Mouse (Mus musculus): ENCODE results near the gene Mtfr2.
A peak's percentile ranks its signal among the peaks of the same experiment; 100 is the strongest.

Mtfr2 gene

DNA sequence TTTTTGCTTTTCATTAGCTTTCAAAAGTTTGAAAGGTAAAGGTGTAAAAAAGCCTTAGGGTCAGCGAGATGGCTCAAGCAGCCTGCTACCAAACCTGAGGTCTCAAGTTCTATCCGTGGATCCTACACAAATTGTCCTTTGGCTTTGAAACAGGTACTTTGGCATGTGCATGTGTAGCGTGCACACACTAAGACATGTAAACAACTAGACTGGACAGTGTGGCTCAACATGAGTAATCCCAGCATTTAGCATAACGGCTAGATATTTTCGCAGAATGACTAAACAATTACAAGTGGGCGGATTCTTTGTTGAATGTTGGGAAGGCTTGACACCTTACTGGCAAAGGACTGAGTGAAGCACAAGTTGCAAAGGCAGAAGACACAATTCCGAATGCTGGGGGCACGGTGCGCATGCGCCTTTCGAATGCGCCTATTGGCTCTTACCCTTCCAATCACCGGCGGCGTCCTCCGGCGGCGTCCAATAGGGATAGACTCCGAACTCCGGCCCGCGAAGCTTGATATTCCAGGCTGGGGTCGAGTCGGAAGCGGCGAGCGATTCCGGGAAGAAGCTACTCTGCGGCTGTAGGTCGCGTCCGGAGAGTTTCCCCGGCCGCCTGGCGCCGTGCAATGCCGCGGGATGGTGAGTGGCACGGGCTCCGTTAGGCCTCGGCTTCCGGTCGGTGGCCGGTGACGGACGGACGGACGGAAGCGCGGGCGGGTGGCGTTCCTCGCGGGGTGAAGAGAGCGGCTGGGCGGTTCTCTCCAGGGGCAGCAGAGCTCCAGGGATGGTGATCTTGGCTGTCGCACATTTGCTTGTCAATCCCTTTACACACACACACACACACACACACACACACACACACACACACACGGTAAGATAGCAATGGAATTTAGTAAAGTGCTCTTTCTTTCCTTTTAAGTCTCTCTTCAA lies at the start of gene Mtfr2:
Mtfr2 (plus strand) TSS at position 486 of the 930 bp plus-strand sequence.
- peak; percentile 88 to 93 for DNase-seq (ENCODE audit: low spot score in 2 of 2)

DNA sequence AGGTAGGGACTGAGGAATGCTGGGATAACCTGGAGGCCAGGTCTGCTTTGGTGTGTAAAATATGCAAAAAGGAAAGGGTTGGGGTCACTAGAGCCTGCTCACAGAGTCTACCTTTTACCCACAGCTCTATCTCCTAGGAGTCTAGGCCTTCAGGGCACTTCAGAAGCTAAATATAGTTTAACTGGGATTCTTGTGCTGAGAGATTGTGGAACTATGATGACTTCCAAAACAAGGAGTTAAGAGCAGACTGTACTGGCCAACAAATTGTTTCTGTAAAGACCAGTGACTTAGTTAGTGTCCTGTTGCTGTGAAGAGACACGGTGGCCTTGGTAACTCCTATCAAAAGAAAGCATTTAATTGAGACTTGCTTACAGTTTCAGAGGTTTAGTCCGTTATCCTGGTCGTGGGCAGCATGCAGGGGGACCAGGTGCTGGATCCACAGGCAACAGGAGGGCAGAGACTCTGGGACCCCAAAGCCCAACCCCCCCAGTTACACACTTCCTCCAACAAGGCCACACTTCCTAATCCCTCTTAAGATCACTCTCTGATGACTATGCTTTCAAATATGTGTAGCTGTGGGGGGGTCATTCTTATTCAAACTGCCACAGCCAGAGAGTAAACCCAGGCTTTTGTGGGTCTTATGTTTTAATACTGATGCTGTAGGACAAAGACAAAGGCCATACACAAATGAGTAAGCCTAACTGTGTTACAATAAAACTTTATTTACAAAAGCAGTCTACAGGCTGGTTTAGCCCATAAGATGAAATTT lies 49.2 kb upstream of the Mtfr2 start:
- no peak for DNase-seq (ENCODE audit: low spot score in 2 of 2)

DNA sequence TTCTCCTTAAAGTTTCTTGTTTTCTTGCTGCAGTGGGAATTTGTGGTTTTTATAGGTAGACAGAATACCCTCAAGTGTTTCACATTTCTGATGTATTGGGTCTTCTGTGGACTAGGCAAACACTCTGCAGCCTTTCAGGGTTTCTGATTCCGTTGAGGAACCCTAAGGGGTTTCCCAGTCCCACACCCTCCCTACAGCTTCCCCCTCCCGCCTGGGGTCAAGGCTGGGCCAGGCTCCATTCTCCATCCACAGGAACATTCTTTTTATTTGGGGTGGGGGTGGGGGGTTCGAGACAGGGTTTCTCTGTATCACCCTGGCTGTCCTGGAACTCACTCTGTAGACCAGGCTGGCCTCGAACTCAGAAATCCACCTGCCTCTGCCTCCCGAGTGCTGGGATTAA lies 48.5 kb upstream of the Mtfr2 start:
- DNase-seq (ENCODE audit: low spot score in 2 of 2): no peak

DNA sequence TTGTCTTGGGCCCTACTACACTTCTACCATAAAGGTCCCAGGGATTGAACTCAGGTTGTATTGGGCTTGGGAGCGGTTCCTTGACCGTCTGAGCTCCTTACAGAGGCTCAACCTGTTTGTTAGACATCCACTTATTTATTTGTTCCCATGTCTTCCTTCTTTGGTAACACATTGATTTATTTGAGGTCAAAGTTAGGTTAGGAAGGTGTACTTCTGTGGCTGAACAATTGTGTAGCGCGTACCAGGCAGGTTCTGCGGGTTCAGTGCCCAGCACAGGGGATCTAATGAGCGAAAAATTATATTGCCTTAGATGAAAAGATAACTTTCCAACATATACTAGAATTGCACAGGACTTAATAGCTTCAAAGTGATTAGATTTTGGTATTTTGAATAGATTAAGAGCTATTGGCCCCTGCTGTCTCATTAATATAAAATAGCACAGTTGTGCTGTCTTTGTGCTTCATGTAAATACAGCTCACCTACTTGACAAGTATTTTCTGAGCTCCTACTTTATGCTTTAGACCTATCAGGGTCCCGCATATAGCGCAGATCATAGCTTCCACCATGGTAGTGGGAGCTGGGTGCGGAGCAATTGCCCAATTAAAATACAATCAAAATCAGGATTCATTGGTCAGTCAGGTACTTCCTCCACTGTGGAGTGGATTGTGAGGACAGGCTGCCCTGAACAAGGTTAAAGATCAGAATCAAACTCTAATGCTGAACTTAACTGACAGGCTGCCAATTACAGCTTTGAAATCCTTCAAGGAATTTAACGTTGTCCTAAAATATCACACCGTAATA lies 36.4 kb upstream of the Mtfr2 start:
- no peak for DNase-seq (ENCODE audit: low spot score in 2 of 2)

DNA sequence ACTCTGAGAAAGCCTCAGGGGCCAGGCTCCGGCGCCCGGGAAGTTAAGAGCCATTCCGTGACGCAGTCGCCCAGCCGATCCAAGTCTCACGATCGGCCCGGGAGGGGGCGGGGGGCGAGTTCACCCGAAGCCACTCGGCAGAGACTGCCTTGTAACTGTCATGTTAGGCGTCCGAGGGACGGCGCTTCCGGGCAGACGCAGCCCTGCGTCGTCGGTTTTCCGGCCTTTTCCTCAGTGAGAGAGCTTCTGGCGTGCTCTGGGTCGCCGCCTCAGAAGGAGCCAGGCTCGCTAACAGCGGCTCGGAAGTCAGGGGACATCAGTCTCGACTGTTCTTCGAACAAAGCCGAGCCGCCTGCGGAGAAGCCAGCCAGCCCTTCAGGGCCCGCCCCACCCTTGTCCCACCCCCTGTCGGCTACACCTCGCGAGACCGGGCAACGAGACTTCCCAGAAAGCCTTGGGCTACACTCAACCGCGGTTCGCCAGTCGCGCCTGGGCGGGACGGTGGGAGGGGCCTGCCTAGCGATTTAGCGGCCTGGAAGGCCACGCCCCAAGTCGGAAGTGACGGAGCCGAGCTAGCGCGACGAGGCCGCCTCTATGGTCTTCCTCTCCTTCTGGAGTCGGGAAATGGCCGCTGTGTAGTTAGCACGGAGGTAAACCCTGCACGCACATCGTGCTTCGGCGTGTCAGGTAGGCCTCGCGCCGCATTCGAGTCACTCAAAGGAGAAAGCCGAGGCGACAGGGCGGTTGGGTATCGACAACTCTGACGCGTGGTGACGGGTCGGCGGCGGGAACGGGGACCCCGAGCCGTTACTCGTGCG lies 35.4 kb upstream of the Mtfr2 start, which contains the start of gene Bclaf1:
Bclaf1 (plus strand) TSS at position 552 of the 818 bp plus-strand sequence.
- DNase-seq (ENCODE audit: low spot score in 2 of 2): peak; percentile 99

DNA sequence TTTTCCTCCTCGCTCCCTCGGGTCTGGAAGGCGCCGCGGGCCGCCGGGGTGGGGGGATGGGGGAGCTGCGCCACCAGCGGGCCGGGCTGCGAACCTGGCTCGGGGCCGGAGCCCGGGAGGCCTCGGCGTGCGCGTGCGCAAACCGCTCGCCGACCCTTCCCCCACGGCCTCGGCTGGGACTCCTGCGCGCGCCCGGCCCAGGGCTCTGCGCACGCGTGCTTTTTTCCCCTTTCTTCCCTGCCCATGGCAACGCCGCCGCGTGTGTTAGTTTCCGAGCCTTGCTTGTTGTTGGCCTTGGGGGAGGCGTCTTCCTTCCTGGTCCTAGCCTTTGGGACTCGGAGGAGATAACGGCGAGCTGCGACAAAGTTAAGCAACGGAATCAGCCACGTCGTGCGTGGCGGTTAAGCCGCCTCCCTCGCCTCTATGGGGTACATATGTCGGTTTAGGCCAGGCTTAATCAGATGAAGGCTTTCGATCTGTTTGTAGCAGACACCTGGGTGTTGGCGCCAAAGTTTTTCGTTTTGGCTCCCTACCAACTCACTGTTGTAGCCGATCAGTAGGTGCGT lies 34.8 kb upstream of the Mtfr2 start:
- DNase-seq (ENCODE audit: low spot score in 2 of 2): peak; percentile 81 to 91

DNA sequence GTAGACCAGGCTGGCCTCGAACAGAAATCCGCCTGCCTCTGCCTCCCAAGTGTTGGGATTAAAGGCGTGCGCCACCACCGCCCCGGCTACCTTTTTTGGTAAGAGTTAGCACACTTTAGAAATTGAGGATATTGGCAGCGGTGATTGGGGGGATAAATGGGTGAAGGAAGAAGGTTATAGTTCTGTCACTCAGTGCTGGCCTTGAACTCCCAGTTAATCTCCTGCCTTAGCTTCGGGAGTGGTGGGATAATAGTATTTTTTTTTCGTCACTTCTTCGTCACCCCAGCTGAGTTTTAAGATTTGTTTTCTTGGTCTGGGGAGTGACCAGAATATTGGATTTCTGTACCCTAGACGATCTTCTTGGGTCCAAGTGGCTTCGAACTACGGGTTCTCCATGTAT lies 34.1 kb upstream of the Mtfr2 start:
- no peak for DNase-seq (ENCODE audit: low spot score in 2 of 2)

DNA sequence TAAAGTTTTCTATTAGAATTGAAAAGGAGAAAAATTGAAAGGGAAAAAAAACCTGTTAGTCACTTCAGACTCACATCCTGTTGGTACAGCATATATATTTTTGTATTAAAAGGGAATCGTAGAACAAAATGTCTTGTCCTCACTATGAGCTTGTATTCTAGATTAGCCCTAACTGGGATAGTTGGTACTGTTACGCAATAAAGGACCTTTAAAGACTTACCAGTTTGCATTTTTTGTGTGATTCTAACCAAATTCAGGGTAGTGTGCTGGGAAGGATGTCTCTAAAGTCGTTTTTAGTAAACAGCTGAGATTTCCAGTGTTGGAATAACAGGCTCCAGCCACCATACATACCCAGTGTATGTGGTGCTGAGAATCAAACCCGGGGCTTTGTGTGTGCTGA lies 33.6 kb upstream of the Mtfr2 start:
- DNase-seq (ENCODE audit: low spot score in 2 of 2): no peak

DNA sequence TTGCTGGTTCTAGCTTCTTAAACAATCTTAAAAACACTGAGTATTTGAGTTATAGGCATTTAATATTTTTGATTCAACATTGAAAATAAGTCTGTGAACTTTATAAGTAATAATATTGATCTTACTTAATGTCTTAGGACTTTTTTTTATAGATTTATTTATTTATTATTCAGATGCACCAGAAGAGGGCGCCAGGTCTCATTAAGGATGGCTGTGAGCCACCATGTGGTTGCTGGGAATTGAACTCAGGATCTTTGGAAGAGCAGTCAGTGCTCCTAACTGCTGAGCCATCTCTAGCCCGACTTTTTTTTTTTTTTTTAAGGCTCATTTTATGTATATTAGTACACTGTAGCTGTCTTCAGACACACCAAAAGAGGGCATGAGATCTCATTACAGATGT lies 32.8 kb upstream of the Mtfr2 start:
- DNase-seq (ENCODE audit: low spot score in 2 of 2): no peak

DNA sequence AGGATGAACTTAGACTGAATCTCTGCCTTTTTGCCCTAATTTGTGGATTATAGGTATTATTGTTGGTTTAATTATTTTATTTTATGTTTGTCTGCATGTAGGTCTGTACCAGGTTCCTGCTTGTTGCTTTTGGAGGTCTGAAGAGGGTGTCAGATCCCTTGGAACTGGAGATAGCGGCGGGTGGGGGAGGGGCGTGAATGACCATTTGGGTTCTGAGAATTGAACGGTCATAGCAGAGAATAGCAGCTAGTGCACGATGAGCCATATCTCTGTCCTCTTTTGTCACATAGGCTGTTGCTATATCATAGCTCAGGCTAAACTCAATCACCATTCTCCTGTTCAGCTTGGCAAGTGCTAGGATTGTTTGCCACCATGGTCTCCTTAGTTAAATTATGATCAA lies 30.1 kb upstream of the Mtfr2 start:
- DNase-seq (ENCODE audit: low spot score in 2 of 2): no peak

DNA sequence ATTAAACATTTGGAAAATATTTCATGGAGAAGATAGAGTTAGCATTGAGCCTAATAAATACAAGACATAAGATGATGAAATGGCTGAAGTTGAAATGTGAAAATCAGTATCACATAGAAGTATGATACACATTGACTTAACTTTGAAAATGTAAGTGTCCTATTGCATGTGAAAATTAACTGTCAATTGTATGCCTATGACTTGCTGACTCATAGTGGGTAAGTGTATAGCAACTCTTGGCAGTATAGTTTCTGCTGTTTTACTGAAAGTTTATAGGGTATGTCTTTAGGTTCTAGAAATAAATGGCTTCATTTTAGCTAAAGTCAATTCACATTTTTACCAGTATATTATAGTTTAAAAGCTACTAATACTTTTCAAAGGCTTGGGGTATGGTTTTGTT lies 21.3 kb upstream of the Mtfr2 start:
- no peak for DNase-seq (ENCODE audit: low spot score in 2 of 2)

- DNase-seq (ENCODE audit: low spot score in 2 of 2): no peak
These were observed 16.3 kb upstream of the Mtfr2 start for GRCm38 (mm10) chr10:20331262-20331661.

DNA sequence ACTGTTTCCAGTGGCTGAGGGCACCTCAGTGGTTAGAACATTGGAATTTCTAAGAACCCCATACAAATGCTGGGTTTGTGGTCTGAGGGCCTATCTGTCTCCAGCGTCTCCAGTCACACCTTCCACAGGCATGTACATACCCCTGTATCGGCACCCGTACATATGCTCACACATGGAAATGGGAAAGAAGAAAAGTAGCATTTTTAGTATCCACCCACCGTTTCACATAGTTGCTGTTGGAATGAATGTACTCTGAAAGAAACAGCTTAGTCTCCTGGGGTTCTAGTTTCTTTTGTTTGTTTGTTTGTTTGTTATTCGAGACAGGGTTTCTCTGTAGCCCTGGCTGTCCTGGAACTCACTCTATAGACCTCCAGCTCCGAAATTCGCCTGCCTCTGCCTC lies 9.7 kb upstream of the Mtfr2 start:
- DNase-seq (ENCODE audit: low spot score in 2 of 2): no peak

GRCm38 (mm10) chr10:20345736-20346135 lies 1.8 kb upstream of the Mtfr2 start:
- DNase-seq (ENCODE audit: low spot score in 2 of 2): no peak

DNA sequence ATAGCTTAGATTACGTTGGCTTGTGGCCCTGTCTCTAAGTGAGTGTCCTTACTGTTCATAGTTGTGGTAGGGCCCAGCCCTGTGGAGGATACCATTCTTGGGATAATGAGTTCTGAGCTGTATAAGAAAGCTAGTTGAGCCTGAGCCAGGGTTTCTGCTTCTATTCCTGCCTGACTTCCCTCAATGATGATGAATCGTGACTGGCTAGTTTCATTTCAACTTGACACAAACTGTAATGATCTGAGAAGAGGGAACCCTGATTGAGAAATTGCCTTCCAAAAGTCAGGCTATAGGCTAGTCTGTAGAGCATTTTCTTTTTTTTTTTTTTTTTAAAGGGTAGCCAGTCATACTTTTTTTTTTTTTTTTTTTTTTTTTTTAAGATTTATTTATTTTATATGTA lies 1.3 kb downstream of the Mtfr2 start:
- no peak for DNase-seq (ENCODE audit: low spot score in 2 of 2)

DNA sequence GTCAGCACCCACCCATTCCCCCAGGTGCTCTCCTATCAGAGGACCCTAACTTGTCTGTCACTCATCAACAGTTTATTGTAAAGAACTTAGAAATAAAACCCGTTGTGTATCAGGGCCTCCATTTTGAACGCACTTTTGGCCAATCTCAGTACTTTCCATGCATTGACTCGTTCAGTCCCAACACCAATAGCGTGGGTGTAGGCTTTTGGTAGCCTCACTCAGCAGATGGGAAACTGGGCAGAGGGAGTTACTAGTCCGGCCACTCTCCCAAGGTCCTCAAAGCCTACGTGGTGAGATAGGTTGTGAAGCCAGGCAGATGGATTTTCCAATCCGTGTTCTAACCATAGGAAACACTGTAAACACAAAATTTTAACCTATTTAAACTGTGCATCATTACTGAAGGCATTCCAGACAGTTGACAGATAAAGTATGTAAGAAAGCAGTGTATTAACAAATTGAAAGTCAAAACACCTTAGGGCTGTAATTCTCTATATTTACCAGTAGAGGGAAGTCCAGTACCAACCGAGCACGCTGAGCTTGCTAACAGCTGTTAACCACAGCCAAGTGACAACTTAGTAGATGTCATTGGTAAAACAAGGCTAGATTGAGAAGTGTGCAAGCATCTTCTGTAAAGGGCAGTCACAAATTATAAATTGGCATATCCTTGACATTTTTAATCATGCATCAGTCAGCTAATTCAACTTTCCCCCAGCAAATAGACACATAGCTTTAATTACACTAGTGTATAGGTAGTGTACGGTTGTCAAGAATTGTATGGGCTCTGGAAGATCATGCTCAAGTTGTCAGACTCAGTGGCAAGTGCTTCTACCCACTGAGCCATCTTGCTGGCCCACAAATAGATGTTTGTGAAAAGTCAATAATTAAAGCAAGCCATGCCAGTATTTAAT lies 14.2 kb downstream of the Mtfr2 start:
- no peak for DNase-seq (ENCODE audit: low spot score in 2 of 2)

GRCm38 (mm10) chr10:20362450-20363118 lies 15.0 kb downstream of the Mtfr2 start:
- DNase-seq (ENCODE audit: low spot score in 2 of 2): no peak

DNA sequence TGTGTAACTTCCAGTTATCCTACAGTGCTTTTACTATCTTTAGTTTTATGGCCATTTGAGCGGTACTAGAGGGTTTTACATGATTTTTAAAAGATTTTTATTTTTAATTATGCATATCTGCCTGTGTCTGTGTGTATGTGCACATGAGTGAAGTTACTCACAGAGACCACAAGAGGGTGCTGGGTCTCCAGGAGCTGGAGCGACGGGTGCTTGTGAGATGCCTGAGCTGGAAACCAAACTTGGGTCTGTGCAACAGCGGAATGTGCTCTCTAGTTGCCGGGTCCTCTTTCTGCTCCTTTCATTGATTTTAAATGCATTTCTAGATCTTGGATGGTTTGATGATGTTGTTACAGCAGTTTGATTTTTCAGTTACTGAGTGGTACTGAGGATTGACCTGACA lies 24.5 kb downstream of the Mtfr2 start:
- DNase-seq (ENCODE audit: low spot score in 2 of 2): no peak

GRCm38 (mm10) chr10:20377621-20378020 lies 30.1 kb downstream of the Mtfr2 start:
- no peak for DNase-seq (ENCODE audit: low spot score in 2 of 2)

All from frontal cortex, postnatal 10 days (tissue).